Mouse (Mus musculus) effector memory CD4-positive, alpha-beta T cell, adult 7 months (primary cell): Measurements from ENCODE around the gene Klc2. TPM values are rescaled to one million over a fixed set of nuclear protein-coding genes. Genes with fewer than 3 reads are reported as not detected.

Source experiments
- polyA plus RNA-seq: library from polyadenylated mRNA; unstranded; fragments of 100-300 nt; shearing (Covaris generic); gene quantifications from one replicate; pipeline ENCODE4 v1.2.1, GENCODE M21; 2017

Klc2 gene
- polyA plus RNA-seq, result 4.3 TPM

GRCm38 (mm10) chr19:5118384-5118698 lies at the start of gene Klc2:
Klc2 (minus strand) TSS chr19:5118560.

GRCm38 (mm10) chr19:5106731-5107191 lies 11.6 kb downstream of the Klc2 start, which contains the start of gene Rab1b:
Rab1b (minus strand) TSS chr19:5107072.

GRCm38 (mm10) chr19:5098363-5099143 lies 19.8 kb downstream of the Klc2 start, which contains the start of gene Cnih2:
Cnih2 (minus strand) TSS chr19:5098521.

GRCm38 (mm10) chr19:5087884-5088728 lies 30.3 kb downstream of the Klc2 start, which contains the start of gene Yif1a:
Yif1a (plus strand) TSS chr19:5088538.

GRCm38 (mm10) chr19:5085145-5085863 lies 33.1 kb downstream of the Klc2 start, which contains the start of gene Tmem151a:
Tmem151a (minus strand) TSS chr19:5085531.

GRCm38 (mm10) chr19:5067867-5068569 lies 50.3 kb downstream of the Klc2 start, which contains the start of gene Cd248:
Cd248 (plus strand) TSS chr19:5068078.

Other genes with a start within 250 kb of the Klc2 start
- not detected for gene Actn3, start 240.7 kb downstream of the Klc2 start, polyA plus RNA-seq
- 4.4 TPM for gene Zdhhc24, start 239.9 kb downstream of the Klc2 start, polyA plus RNA-seq
- gene Bbs1, start 211.9 kb downstream of the Klc2 start, polyA plus RNA-seq, result 0.41 TPM
- gene Dpp3, start 190.3 kb downstream of the Klc2 start, polyA plus RNA-seq, result 57.2 TPM
- gene Peli3, start 175.4 kb downstream of the Klc2 start, polyA plus RNA-seq, result not detected
- 37.5 TPM for gene Mrpl11, start 156.4 kb downstream of the Klc2 start, polyA plus RNA-seq
- gene Npas4, start 128.2 kb downstream of the Klc2 start, polyA plus RNA-seq, result not detected
- gene Slc29a2, start 94.7 kb downstream of the Klc2 start, polyA plus RNA-seq, result 3.6 TPM
- gene B4gat1, start 79.7 kb downstream of the Klc2 start, polyA plus RNA-seq, result 1.8 TPM
- gene AC124502.3, start 79.7 kb downstream of the Klc2 start, polyA plus RNA-seq, result 0.62 TPM
- 102 TPM for gene Brms1, start 77.2 kb downstream of the Klc2 start, polyA plus RNA-seq
- gene Rin1, start 68.1 kb downstream of the Klc2 start, polyA plus RNA-seq, result 0.72 TPM
- not detected for gene Cd248, start 50.5 kb downstream of the Klc2 start, polyA plus RNA-seq
- 0.88 TPM for gene Tmem151a, start 33.0 kb downstream of the Klc2 start, polyA plus RNA-seq
- gene Yif1a, start 30.0 kb downstream of the Klc2 start, polyA plus RNA-seq, result 30.1 TPM
- 0.76 TPM for gene Cnih2, start 20.0 kb downstream of the Klc2 start, polyA plus RNA-seq
- 149 TPM for gene Rab1b, start 11.5 kb downstream of the Klc2 start, polyA plus RNA-seq
- 92.1 TPM for gene Pacs1, start 154.6 kb upstream of the Klc2 start, polyA plus RNA-seq
- 304 TPM for gene Sf3b2, start 176.9 kb upstream of the Klc2 start, polyA plus RNA-seq
- not detected for gene Gal3st3, start 179.8 kb upstream of the Klc2 start, polyA plus RNA-seq
- gene Catsper1, start 217.2 kb upstream of the Klc2 start, polyA plus RNA-seq, result not detected
- 0.10 TPM for gene Cst6, start 231.0 kb upstream of the Klc2 start, polyA plus RNA-seq
- 47.5 TPM for gene Eif1ad, start 248.2 kb upstream of the Klc2 start, polyA plus RNA-seq
- 160 TPM for gene Banf1, start 248.6 kb upstream of the Klc2 start, polyA plus RNA-seq